Comparison of ENCODE assay signal across 11 mouse cellular contexts in genomic region chr8:94066121-94066863, GRCm38 (mm10). TPM values are rescaled to one million over a fixed set of nuclear protein-coding genes. Genes with fewer than 3 reads are reported as not detected.
A peak's percentile ranks its signal among the peaks of the same experiment; 100 is the strongest.
DNase-seq lines count a peak whose midpoint lies in the region; ATAC-seq and TF ChIP-seq lines count a peak whose summit lies in the region.
"Had no signal": no experiment of that assay in that cellular context is flagged by ENCODE, and none has a peak within 500 bp of the region (broad histone marks: within the 10 kb centered on the region; RNA-seq: fewer than 3 reads in every experiment).

No protein-coding gene starts in this region.

- H3K9ac ChIP-seq in hindbrain, embryonic 12.5 days, result no peak overlapping the region
- no peak overlapping the region for H3K9ac ChIP-seq in midbrain, embryonic 13.5 days (replicated peaks)
- no peak overlapping the region for H3K9ac ChIP-seq in intestine, embryonic 15.5 days

- TF ChIP-seq CTCF in thymus, adult 2 months (IDR thresholded peaks at IDR 0.05; ENCODE audit: borderline replicate concordance, control insufficient read depth, extremely low read depth, insufficient read depth, low read length, poor library complexity), result no peak

- peak overlapping the region; percentile 62 for H3K27ac ChIP-seq in hindbrain, embryonic 12.5 days
- H3K27ac ChIP-seq in midbrain, embryonic 13.5 days, result peak overlapping the region; percentile 55
- H3K27ac ChIP-seq in intestine, embryonic 15.5 days, result no peak overlapping the region
- H3K27ac ChIP-seq in thymus, adult 2 months (ENCODE audit: control insufficient read depth, insufficient read depth, low read length), result no peak overlapping the region

- H3K36me3 ChIP-seq in hindbrain, embryonic 12.5 days, result peaks cover 46% of the 10 kb centered on the region
- peaks cover 56% of the 10 kb centered on the region for H3K36me3 ChIP-seq in midbrain, embryonic 13.5 days
- H3K36me3 ChIP-seq in intestine, embryonic 15.5 days, result peaks cover 8% of the 10 kb centered on the region
- peaks cover 11% of the 10 kb centered on the region; the same call in 1 of the 2 replicates for H3K36me3 ChIP-seq in thymus, adult 2 months (ENCODE audit: control insufficient read depth, insufficient read depth, low read length)

- peaks cover 9% of the 10 kb centered on the region for H3K4me1 ChIP-seq in hindbrain, embryonic 12.5 days
- peaks cover 9% of the 10 kb centered on the region for H3K4me1 ChIP-seq in midbrain, embryonic 13.5 days (replicated peaks)
- no peaks in the 10 kb centered on the region for H3K4me1 ChIP-seq in intestine, embryonic 15.5 days (replicated peaks)
- no peaks in the 10 kb centered on the region for H3K4me1 ChIP-seq in thymus, adult 2 months (replicated peaks; ENCODE audit: control insufficient read depth, insufficient read depth, low read length)

- no peak for TF ChIP-seq POLR2A in thymus, adult 2 months (IDR thresholded peaks at IDR 0.05; ENCODE audit: control insufficient read depth, extremely low read depth, insufficient read depth, low read length, poor library complexity)

- WGBS in hindbrain, embryonic 12.5 days, result 25% methylated on average over 11 of the region's 11 CpGs
- WGBS in midbrain, embryonic 13.5 days, result 12% methylated on average over 11 of the region's 11 CpGs
- 81% methylated on average over 11 of the region's 11 CpGs for WGBS in intestine, embryonic 15.5 days
- 96% methylated on average over 11 of the region's 11 CpGs for WGBS in thymus, adult 2 months

- no peak overlapping the region for H3K4me3 ChIP-seq in hindbrain, embryonic 12.5 days
- H3K4me3 ChIP-seq in midbrain, embryonic 13.5 days (replicated peaks), result no peak overlapping the region
- H3K4me3 ChIP-seq in intestine, embryonic 15.5 days (replicated peaks), result no peak overlapping the region
- no peak overlapping the region for H3K4me3 ChIP-seq in thymus, adult 2 months (ENCODE audit: control insufficient read depth, insufficient read depth, low read length)

- DNase-seq in R1 (ENCODE audit: low read depth, low spot score), result peak; percentile 44
- peak; percentile 41 for DNase-seq in embryo, embryonic 11 days
- DNase-seq in cerebellum, postnatal 25 days, result no peak
- no peak for DNase-seq in thymus, adult 2 months
- DNase-seq in cerebellum, adult 11-12 months, result no peak
- DNase-seq: cerebellum, adult 18-20 months; lung, postnatal 10 days had no signal

- no peaks in the 10 kb centered on the region for H3K27me3 ChIP-seq in hindbrain, embryonic 12.5 days
- no peaks in the 10 kb centered on the region for H3K27me3 ChIP-seq in midbrain, embryonic 13.5 days
- H3K27me3 ChIP-seq in intestine, embryonic 15.5 days (replicated peaks), result no peaks in the 10 kb centered on the region
- H3K27me3 ChIP-seq in thymus, adult 2 months (ENCODE audit: control insufficient read depth, insufficient read depth, low read length), result no peaks in the 10 kb centered on the region

- H3K4me2 ChIP-seq in hindbrain, embryonic 12.5 days (replicated peaks), result no peak overlapping the region
- H3K4me2 ChIP-seq in midbrain, embryonic 13.5 days (replicated peaks), result no peak overlapping the region
- H3K4me2 ChIP-seq in intestine, embryonic 15.5 days (replicated peaks), result no peak overlapping the region

- no peaks in the 10 kb centered on the region for H3K9me3 ChIP-seq in hindbrain, embryonic 12.5 days (replicated peaks)
- H3K9me3 ChIP-seq in midbrain, embryonic 13.5 days, result no peaks in the 10 kb centered on the region
- no peaks in the 10 kb centered on the region for H3K9me3 ChIP-seq in intestine, embryonic 15.5 days

- ATAC-seq in hindbrain, embryonic 12.5 days (ENCODE audit: low FRiP score), result peak; percentile 96
- peak; percentile 96 for ATAC-seq in midbrain, embryonic 13.5 days
- ATAC-seq in intestine, embryonic 15.5 days, result no peak
- ATAC-seq: activated CD4-positive, CD25-positive, alpha-beta regulatory T cell, adult 4 months had no signal

RNA-seq across cellular contexts. Expression of gene Ogfod1, which starts 29.3 kb away (rescaled TPM):
- 14.6 and 17.7 TPM in 2 replicates for polyA plus RNA-seq in hindbrain, embryonic 12.5 days (2016; fragmentation: Nextera tagmentation; extraction: Ambion mirVana)
- 13.4 and 15.4 TPM in 2 replicates for polyA plus RNA-seq in midbrain, embryonic 13.5 days (2015; fragmentation: Nextera tagmentation; extraction: Ambion mirVana)
- polyA plus RNA-seq in intestine, embryonic 15.5 days (2015; fragmentation: Nextera tagmentation; extraction: Ambion mirVana), result 10.5 and 12.8 TPM in 2 replicates
- 8.8 and 9.0 TPM in 2 replicates for polyA plus RNA-seq in thymus, adult 2 months (2012; rRNA removed)

RNA-seq across cellular contexts. Expression of gene Nudt21, which starts 29.5 kb away (rescaled TPM):
- polyA plus RNA-seq in hindbrain, embryonic 12.5 days (2016; fragmentation: Nextera tagmentation; extraction: Ambion mirVana), result 127 and 132 TPM in 2 replicates
- polyA plus RNA-seq in midbrain, embryonic 13.5 days (2015; fragmentation: Nextera tagmentation; extraction: Ambion mirVana), result 137 and 138 TPM in 2 replicates
- polyA plus RNA-seq in intestine, embryonic 15.5 days (2015; fragmentation: Nextera tagmentation; extraction: Ambion mirVana), result 104 and 126 TPM in 2 replicates
- polyA plus RNA-seq in thymus, adult 2 months (2012; rRNA removed), result 67.4 and 98.3 TPM in 2 replicates

RNA-seq across cellular contexts. Expression of gene Bbs2, which starts 32.4 kb away (rescaled TPM):
- polyA plus RNA-seq in hindbrain, embryonic 12.5 days (2016; fragmentation: Nextera tagmentation; extraction: Ambion mirVana), result 22.9 and 23.4 TPM in 2 replicates
- 25.5 and 27.5 TPM in 2 replicates for polyA plus RNA-seq in midbrain, embryonic 13.5 days (2015; fragmentation: Nextera tagmentation; extraction: Ambion mirVana)
- polyA plus RNA-seq in intestine, embryonic 15.5 days (2015; fragmentation: Nextera tagmentation; extraction: Ambion mirVana), result 10.3 and 10.5 TPM in 2 replicates
- 7.5 and 13.0 TPM in 2 replicates for polyA plus RNA-seq in thymus, adult 2 months (2012; rRNA removed)

RNA-seq across cellular contexts. Expression of gene Amfr, which starts 53.6 kb away (rescaled TPM):
- polyA plus RNA-seq in hindbrain, embryonic 12.5 days (2016; fragmentation: Nextera tagmentation; extraction: Ambion mirVana), result 77.4 and 79.4 TPM in 2 replicates
- polyA plus RNA-seq in midbrain, embryonic 13.5 days (2015; fragmentation: Nextera tagmentation; extraction: Ambion mirVana), result 58.1 and 64.7 TPM in 2 replicates
- polyA plus RNA-seq in intestine, embryonic 15.5 days (2015; fragmentation: Nextera tagmentation; extraction: Ambion mirVana), result 47.5 and 51.7 TPM in 2 replicates
- 101 and 112 TPM in 2 replicates for polyA plus RNA-seq in thymus, adult 2 months (2012; rRNA removed)

Comparison
In these comparisons a context has a peak if more than half of its experiments do, and no peak if none do; other contexts are left out.
1. DNase-seq: peak in R1 (single experiment) and embryo, embryonic 11 days (single experiment); none in cerebellum, postnatal 25 days (0 of 2), thymus, adult 2 months (single experiment) and cerebellum, adult 11-12 months (single experiment).
2. H3K27ac ChIP-seq: peak in hindbrain, embryonic 12.5 days (single experiment) and midbrain, embryonic 13.5 days (single experiment); none in intestine, embryonic 15.5 days (single experiment) and thymus, adult 2 months (single experiment).